Comparison of ENCODE assay signal across 13 mouse cellular contexts in genomic region chr19:29112662-29113061, GRCm38 (mm10). TPM values are rescaled to one million over a fixed set of nuclear protein-coding genes. Genes with fewer than 3 reads are reported as not detected.
DNase-seq lines count a peak whose midpoint lies in the region; ATAC-seq and TF ChIP-seq lines count a peak whose summit lies in the region.
"Had no signal": no experiment of that assay in that cellular context is flagged by ENCODE, and none has a peak within 500 bp of the region (broad histone marks: within the 10 kb centered on the region; RNA-seq: fewer than 3 reads in every experiment).

No protein-coding gene starts in this region.

- TF ChIP-seq CTCF in testis, adult 2 months (IDR thresholded peaks at IDR 0.05; ENCODE audit: control insufficient read depth, insufficient read depth, insufficient replicate concordance, low read depth, low read length): no peak
- TF ChIP-seq CTCF in kidney, postnatal 0 days (IDR thresholded peaks at IDR 0.05; ENCODE audit: low read depth): no peak

- DNase-seq in testis, postnatal 10 days (ENCODE audit: low spot score): no peak
- DNase-seq in gastrocnemius, adult 8-10 months (ENCODE audit: low spot score in 2 of 2): peak; percentile 64 to 79
- peak; percentile 50 for DNase-seq in kidney, postnatal 0 days (ENCODE audit: low spot score)
- no peak for DNase-seq in T-cell, adult 2 months (ENCODE audit: low spot score)
- DNase-seq: cerebellum, adult 11-12 months had no signal

- H3K9me3 ChIP-seq in kidney, postnatal 0 days (replicated peaks; ENCODE audit: low read length): no peaks in the 10 kb centered on the region
- no peaks in the 10 kb centered on the region for H3K9me3 ChIP-seq in hindbrain, embryonic 12.5 days (replicated peaks)
- H3K9me3 ChIP-seq: forebrain, embryonic 13.5 days; limb, embryonic 13.5 days; midbrain, embryonic 15.5 days had no signal

- no peak overlapping the region for H3K4me2 ChIP-seq in kidney, postnatal 0 days (ENCODE audit: low read length)
- H3K4me2 ChIP-seq in hindbrain, embryonic 12.5 days (replicated peaks): no peak overlapping the region
- H3K4me2 ChIP-seq: forebrain, embryonic 13.5 days; limb, embryonic 13.5 days; midbrain, embryonic 15.5 days had no signal

- no peaks in the 10 kb centered on the region for H3K4me1 ChIP-seq in testis, adult 2 months (ENCODE audit: control insufficient read depth, insufficient read depth, low read length)
- no peaks in the 10 kb centered on the region for H3K4me1 ChIP-seq in kidney, postnatal 0 days (replicated peaks; ENCODE audit: insufficient read depth, low read length)
- H3K4me1 ChIP-seq in hindbrain, embryonic 12.5 days: no peaks in the 10 kb centered on the region
- H3K4me1 ChIP-seq: forebrain, embryonic 13.5 days; limb, embryonic 13.5 days; midbrain, embryonic 15.5 days had no signal

- no peak overlapping the region for H3K9ac ChIP-seq in kidney, postnatal 0 days (ENCODE audit: low read depth, low read length)
- H3K9ac ChIP-seq in hindbrain, embryonic 12.5 days: no peak overlapping the region
- H3K9ac ChIP-seq: forebrain, embryonic 13.5 days; limb, embryonic 13.5 days; midbrain, embryonic 15.5 days had no signal

- no peak for TF ChIP-seq POLR2A in testis, adult 2 months (IDR thresholded peaks at IDR 0.05; ENCODE audit: control insufficient read depth, low read depth, low read length)

- H3K4me3 ChIP-seq in testis, adult 2 months (ENCODE audit: control insufficient read depth, low read depth, low read length): no peak overlapping the region
- no peak overlapping the region for H3K4me3 ChIP-seq in kidney, postnatal 0 days (replicated peaks; ENCODE audit: low read depth, low read length)
- no peak overlapping the region for H3K4me3 ChIP-seq in hindbrain, embryonic 12.5 days
- H3K4me3 ChIP-seq: forebrain, embryonic 13.5 days; limb, embryonic 13.5 days; midbrain, embryonic 15.5 days had no signal

- H3K27me3 ChIP-seq in testis, adult 2 months (ENCODE audit: control insufficient read depth, insufficient read depth, low read length): no peaks in the 10 kb centered on the region
- no peaks in the 10 kb centered on the region for H3K27me3 ChIP-seq in kidney, postnatal 0 days (ENCODE audit: insufficient read depth, low read length)
- no peaks in the 10 kb centered on the region for H3K27me3 ChIP-seq in hindbrain, embryonic 12.5 days
- H3K27me3 ChIP-seq: forebrain, embryonic 13.5 days; limb, embryonic 13.5 days; midbrain, embryonic 15.5 days; Patski had no signal

- WGBS in kidney, postnatal 0 days: 46% methylated on average over 8 of the region's 8 CpGs
- 74% methylated on average over 8 of the region's 8 CpGs for WGBS in hindbrain, embryonic 12.5 days

- H3K36me3 ChIP-seq in testis, adult 2 months (ENCODE audit: control insufficient read depth, insufficient read depth, low read length): no peaks in the 10 kb centered on the region
- H3K36me3 ChIP-seq in kidney, postnatal 0 days (ENCODE audit: insufficient read depth, low read length): no peaks in the 10 kb centered on the region; the same call in 1 of the 2 replicates
- 0 out of 2 replicates have a peak, but pooled peaks cover under 1% of the 10 kb centered on the region for H3K36me3 ChIP-seq in hindbrain, embryonic 12.5 days
- H3K36me3 ChIP-seq: midbrain, embryonic 15.5 days had no signal

- ATAC-seq in kidney, postnatal 0 days (replicated peaks; ENCODE audit: low FRiP score, low read depth): no peak; the same call in 1 of the 2 replicates
- ATAC-seq in hindbrain, embryonic 12.5 days (ENCODE audit: low FRiP score): no peak
- ATAC-seq in erythroblast, adult 5-6 weeks (replicated peaks; ENCODE audit: low FRiP score, poor library complexity, severe bottlenecking): no peak
- ATAC-seq: forebrain, embryonic 13.5 days; inflammation-experienced regulatory T-cells, adult 6 months; midbrain, embryonic 15.5 days; Patski had no signal

- H3K27ac ChIP-seq in testis, adult 2 months (ENCODE audit: control insufficient read depth, insufficient read depth, low read depth, low read length): 0 out of 2 replicates have a peak overlapping the region, but pooled peaks have one; percentile 52
- H3K27ac ChIP-seq in kidney, postnatal 0 days: no peak overlapping the region
- no peak overlapping the region for H3K27ac ChIP-seq in hindbrain, embryonic 12.5 days
- H3K27ac ChIP-seq: forebrain, embryonic 13.5 days; limb, embryonic 13.5 days; midbrain, embryonic 15.5 days had no signal

RNA-seq across cellular contexts. Expression of gene Rcl1, which starts 11.5 kb away (rescaled TPM):
- polyA plus RNA-seq in testis, adult 2 months (2012; rRNA removed): 4.7 and 5.8 TPM in 2 replicates
- total RNA-seq in gastrocnemius, adult 8-10 months (2022): 1 to 10 TPM; 5.0 to 8.5 (median 6.9) TPM
- polyA plus RNA-seq in kidney, postnatal 0 days (2015; fragmentation: Nextera tagmentation; extraction: Ambion mirVana): 42.7 and 48.4 TPM in 2 replicates
- polyA plus RNA-seq in hindbrain, embryonic 12.5 days (2016; fragmentation: Nextera tagmentation; extraction: Ambion mirVana): 33.0 and 37.7 TPM in 2 replicates
- 22.9 and 35.7 TPM in 2 replicates for total RNA-seq in erythroblast, adult 5-6 weeks (2015; ENCODE audit: low replicate concordance)
- 47.8 and 63.0 TPM in 2 replicates for total RNA-seq in erythroblast, adult 5-6 weeks (2017; ENCODE audit: low replicate concordance)

Comparison
In these comparisons a context has a peak if more than half of its experiments do, and no peak if none do; other contexts are left out.
1. DNase-seq: peak in gastrocnemius, adult 8-10 months (2 of 2) and kidney, postnatal 0 days (single experiment); none in testis, postnatal 10 days (single experiment) and T-cell, adult 2 months (single experiment).